Mouse (Mus musculus) MEL (cell line): ENCODE data around the gene Gmds. TPM values are rescaled to one million over a fixed set of nuclear protein-coding genes. Genes with fewer than 3 reads are reported as not detected.

Source experiments
- DNase-seq: peaks from one replicate; pipeline ENCODE4 v3.0.0; 2011; ENCODE audit warnings: low read depth, low spot score
- H3K27ac ChIP-seq: 2 replicates; pipeline ENCODE4 v1.5.1; 2012; ENCODE audit warnings: low read depth, mild to moderate bottlenecking, control low read depth, low read length, moderate library complexity; ENCODE audit not compliant: control insufficient read depth
- H3K27me3 ChIP-seq, 2 experiments: fragments of 150-350 bp in 1 of 2; sonication (generic) in 1 of 2; 2 replicates each; pipeline ENCODE4 v1.6.1; 2012; ENCODE audit warnings: low read length in 2 of 2, mild to moderate bottlenecking in 2 of 2, improper control_type of control experiment in 1 of 2, moderate library complexity in 1 of 2; ENCODE audit not compliant: insufficient read depth in 2 of 2, control insufficient read depth in 1 of 2
- H3K36me3 ChIP-seq, 2 experiments: 2 replicates each; pipeline ENCODE4 v1.6.1; 2012 to 2014; ENCODE audit warnings: low read length in 2 of 2, improper control_type of control experiment in 1 of 2, inconsistent platforms in 1 of 2, mild to moderate bottlenecking in 1 of 2; ENCODE audit not compliant: insufficient read depth in 2 of 2, control insufficient read depth in 1 of 2
- H3K4me1 ChIP-seq, 2 experiments: fragments of 150-350 bp in 1 of 2; sonication (generic) in 1 of 2; 2 replicates each; pipeline ENCODE4 v1.6.1; 2012; ENCODE audit warnings: low read length in 2 of 2, improper control_type of control experiment in 1 of 2, mild to moderate bottlenecking in 1 of 2; ENCODE audit not compliant: insufficient read depth in 2 of 2, control insufficient read depth in 1 of 2
- H3K4me3 ChIP-seq, 2 experiments: fragments of 150-350 bp in 1 of 2; sonication (generic) in 1 of 2; 2 replicates each; pipeline ENCODE4 v1.5.1; 2012; ENCODE audit warnings: low read depth in 2 of 2, low read length in 2 of 2, mild to moderate bottlenecking in 2 of 2, moderate library complexity in 2 of 2, control low read depth in 1 of 2, improper control_type of control experiment in 1 of 2; ENCODE audit not compliant: control insufficient read depth in 1 of 2, insufficient read depth in 1 of 2
- H3K79me2 ChIP-seq: 2 replicates; pipeline ENCODE4 v1.6.1; 2012; ENCODE audit warnings: mild to moderate bottlenecking, low read length, moderate library complexity; ENCODE audit not compliant: control insufficient read depth, poor library complexity, insufficient read depth
- H3K9ac ChIP-seq: 2 replicates; pipeline ENCODE4 v1.6.1; 2012; ENCODE audit warnings: low read depth, mild to moderate bottlenecking, control low read depth, low read length, moderate library complexity; ENCODE audit not compliant: control insufficient read depth, poor library complexity, severe bottlenecking
- H3K9me3 ChIP-seq: fragments of 150-350 bp; sonication (generic); replicated peaks from 2 replicates; pipeline ENCODE4 v1.6.1; 2012; ENCODE audit warnings: mild to moderate bottlenecking, low read length, improper control_type of control experiment, moderate library complexity; ENCODE audit not compliant: insufficient read depth
- CTCF ChIP-seq, 3 experiments: IDR thresholded peaks in 2 of 3; conservative IDR thresholded peaks in 1 of 3; 2 replicates each; pipeline ENCODE4 v1.5.1; 2011 to 2012; ENCODE audit warnings: low read length in 3 of 3, low read depth in 2 of 3, mild to moderate bottlenecking in 2 of 3, improper control_type of control experiment in 1 of 3, inconsistent platforms in 1 of 3, mixed read lengths in 1 of 3, moderate library complexity in 1 of 3; ENCODE audit not compliant: control insufficient read depth in 1 of 3, insufficient read depth in 1 of 3, poor library complexity in 1 of 3, severe bottlenecking in 1 of 3
- ELF1 ChIP-seq: IDR thresholded peaks from 2 replicates; pipeline ENCODE4 v1.6.1; 2014; ENCODE audit warnings: low read depth, mild to moderate bottlenecking, inconsistent platforms, low read length, improper control_type of control experiment, moderate library complexity
- GABPA ChIP-seq: IDR thresholded peaks from 2 replicates; pipeline ENCODE4 v1.6.1; 2012; ENCODE audit warnings: low read depth, mild to moderate bottlenecking, inconsistent platforms, low read length, improper control_type of control experiment, moderate library complexity
- JUND ChIP-seq: IDR thresholded peaks from 2 replicates; pipeline ENCODE4 v1.6.1; 2011; ENCODE audit warnings: low read depth, mild to moderate bottlenecking, improper control_type of control experiment, low read length
- MAFK ChIP-seq: IDR thresholded peaks from 2 replicates; pipeline ENCODE4 v1.6.1; 2011; ENCODE audit warnings: low read depth, mild to moderate bottlenecking, low read length, improper control_type of control experiment, borderline replicate concordance
- MAX ChIP-seq: IDR thresholded peaks from 2 replicates; pipeline ENCODE4 v1.6.1; 2011; ENCODE audit warnings: low read length, improper control_type of control experiment
- MAZ ChIP-seq: IDR thresholded peaks from 2 replicates; pipeline ENCODE4 v1.6.1; 2012; ENCODE audit warnings: low read depth, mild to moderate bottlenecking, inconsistent platforms, low read length, improper control_type of control experiment
- MEF2A ChIP-seq: IDR thresholded peaks from 2 replicates; pipeline ENCODE4 v1.6.1; 2014; ENCODE audit warnings: low read depth, mild to moderate bottlenecking, inconsistent platforms, low read length, improper control_type of control experiment; ENCODE audit not compliant: poor library complexity, insufficient replicate concordance, severe bottlenecking; ENCODE audit errors: extremely low read depth
- MXI1 ChIP-seq: IDR thresholded peaks from 2 replicates; pipeline ENCODE4 v1.6.1; 2011; ENCODE audit warnings: mild to moderate bottlenecking, low read depth, low read length, improper control_type of control experiment
- MYB ChIP-seq: IDR thresholded peaks from 2 replicates; pipeline ENCODE4 v1.6.1; 2011; ENCODE audit warnings: mild to moderate bottlenecking, low read depth, low read length, improper control_type of control experiment
- MYC ChIP-seq: IDR thresholded peaks from 2 replicates; pipeline ENCODE4 v1.6.1; 2011; ENCODE audit warnings: low read depth, mild to moderate bottlenecking, low read length, improper control_type of control experiment, moderate library complexity
- NELFE ChIP-seq: IDR thresholded peaks from 2 replicates; pipeline ENCODE4 v1.6.1; 2011; ENCODE audit warnings: low read depth, low read length, improper control_type of control experiment
- POLR2AphosphoS2 ChIP-seq: IDR thresholded peaks from 2 replicates; pipeline ENCODE4 v1.6.1; 2011; ENCODE audit warnings: low read length, improper control_type of control experiment
- RAD21 ChIP-seq: IDR thresholded peaks from 2 replicates; pipeline ENCODE4 v1.6.1; 2011; ENCODE audit warnings: mild to moderate bottlenecking, low read depth, low read length, improper control_type of control experiment
- SMC3 ChIP-seq: IDR thresholded peaks from 2 replicates; pipeline ENCODE4 v1.6.1; 2011; ENCODE audit warnings: low read depth, low read length, improper control_type of control experiment
- TAL1 ChIP-seq: IDR thresholded peaks from 2 replicates; pipeline ENCODE4 v1.6.1; 2012; ENCODE audit warnings: mild to moderate bottlenecking, inconsistent platforms, low read length, moderate library complexity, mixed read lengths
- TBP ChIP-seq: IDR thresholded peaks from 2 replicates; pipeline ENCODE4 v1.8.0; 2011; ENCODE audit warnings: low read depth, low read length, improper control_type of control experiment
- UBTF ChIP-seq: IDR thresholded peaks from 2 replicates; pipeline ENCODE4 v1.6.1; 2012; ENCODE audit warnings: low read depth, mild to moderate bottlenecking, inconsistent platforms, low read length, improper control_type of control experiment, moderate library complexity, borderline replicate concordance; ENCODE audit not compliant: insufficient read depth
- USF1 ChIP-seq: IDR thresholded peaks from 2 replicates; pipeline ENCODE4 v1.6.1; 2014; ENCODE audit warnings: low read depth, mild to moderate bottlenecking, inconsistent platforms, low read length, improper control_type of control experiment, moderate library complexity
- ZC3H11A ChIP-seq: IDR thresholded peaks from 2 replicates; pipeline ENCODE4 v1.6.1; 2012; ENCODE audit warnings: low read depth, mild to moderate bottlenecking, inconsistent platforms, low read length, improper control_type of control experiment
- ZKSCAN1 ChIP-seq: IDR thresholded peaks from 2 replicates; pipeline ENCODE4 v1.6.1; 2012; ENCODE audit warnings: low read depth, mild to moderate bottlenecking, inconsistent platforms, low read length, improper control_type of control experiment, moderate library complexity
- ZMIZ1 ChIP-seq: IDR thresholded peaks from 2 replicates; pipeline ENCODE4 v1.6.1; 2012; ENCODE audit warnings: low read depth, mild to moderate bottlenecking, inconsistent platforms, low read length, improper control_type of control experiment, moderate library complexity
- ZNF384 ChIP-seq: IDR thresholded peaks from 2 replicates; pipeline ENCODE4 v1.6.1; 2012; ENCODE audit warnings: low read depth, mild to moderate bottlenecking, inconsistent platforms, low read length, improper control_type of control experiment
- polyA plus RNA-seq, 2 experiments: library from polyadenylated mRNA; stranded (reverse) in 1 of 2; unstranded in 1 of 2; fragments of >175 nt in 1 of 2; fragments of >200 nt in 1 of 2; gene quantifications; 2 replicates each; pipeline versions ENCODE4 v1.2.1 to v1.2.4; 2012; ENCODE audit warnings: low replicate concordance in 2 of 2, low read depth in 1 of 2; ENCODE audit not compliant: insufficient read length in 2 of 2, insufficient read depth in 1 of 2, missing spikeins in 1 of 2
- total RNA-seq: library from RNA; depleted of rRNA; stranded (reverse); fragments of 300-350 nt; gene quantifications from 2 replicates; pipeline ENCODE4 v1.2.3, GENCODE M21; 2012

The Gmds gene
- total and polyA plus RNA-seq, 3 experiments, result 17.4 to 32.2 TPM; not detected in 1

DNA sequence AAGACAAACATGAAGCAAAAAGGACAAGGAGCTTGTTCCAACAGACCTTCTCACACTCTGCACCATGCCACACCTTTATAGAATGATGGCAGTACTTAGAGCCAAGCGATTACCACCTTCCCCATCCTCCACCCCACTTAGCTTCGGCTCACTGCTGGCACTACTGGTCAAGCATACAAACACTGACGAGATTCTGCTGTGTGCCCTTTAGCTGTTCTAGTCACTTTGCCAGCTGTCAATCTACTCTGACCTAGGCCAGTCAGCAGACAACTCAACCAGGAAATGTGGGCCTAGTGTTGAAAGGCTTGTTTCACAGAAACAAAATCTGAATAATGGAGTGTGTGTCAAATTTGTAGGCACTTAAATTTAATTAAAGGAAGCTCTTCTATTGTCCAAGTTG lies 464.1 kb downstream of the Gmds start:
- Histone ChIP-seq H3K27ac (no peak overlapping the region), H3K9ac (no peak overlapping the region), H3K9me3 (no peaks in the 10 kb centered on the region), H3K36me3 (no peaks in the 10 kb centered on the region), H3K79me2 (no peaks in the 10 kb centered on the region), H3K27me3 (no peaks in the 10 kb centered on the region), H3K4me1 (no peaks in the 10 kb centered on the region), H3K4me3 (no peak overlapping the region)
- DNase-seq, result no peak
- TF ChIP-seq TAL1 (no peak), MYB (no peak), MAFK (no peak), USF1 (no peak), JUND (no peak), ZMIZ1 (no peak), MAX (no peak), MEF2A (no peak), RAD21 (no peak), MXI1 (no peak), ZC3H11A (no peak), NELFE (no peak)

DNA sequence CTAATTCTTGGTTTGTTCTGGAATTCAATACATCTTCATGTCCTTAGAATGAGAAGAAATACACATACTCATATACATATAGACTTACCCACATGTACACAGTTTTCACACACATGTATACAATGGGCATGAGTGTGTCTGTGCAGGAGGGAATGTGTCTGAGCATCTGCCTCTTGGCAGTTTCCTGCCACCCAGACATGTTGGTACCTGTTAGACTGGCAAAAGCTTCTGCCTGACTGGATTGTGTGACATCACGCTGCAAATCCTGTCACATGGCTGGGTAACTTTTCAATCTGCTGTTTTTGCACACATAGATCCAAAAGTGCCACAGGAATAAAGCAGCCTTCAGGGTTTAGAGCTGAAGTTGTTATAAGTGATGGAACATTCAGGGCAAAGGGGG lies 465.3 kb downstream of the Gmds start:
- no peak for DNase-seq
- H3K36me3 ChIP-seq, result no peaks in the 10 kb centered on the region
- no peak overlapping the region for H3K27ac ChIP-seq
- H3K27me3 ChIP-seq, result no peaks in the 10 kb centered on the region
- no peaks in the 10 kb centered on the region for H3K79me2 ChIP-seq
- no peaks in the 10 kb centered on the region for H3K9me3 ChIP-seq
- H3K4me3 ChIP-seq, result no peak overlapping the region
- TF ChIP-seq MYB (no peak), TBP (no peak), CTCF (IDR thresholded peaks at IDR 0.05 in 2 of 3, conservative IDR thresholded peaks at IDR 0.05 in 1 of 3; ENCODE audit: control insufficient read depth in 1 of 3, insufficient read depth in 1 of 3, low read depth in 2 of 3, low read length in 3 of 3, poor library complexity in 1 of 3, severe bottlenecking in 1 of 3) (no peak), ZKSCAN1 (no peak), POLR2AphosphoS2 (no peak), UBTF (no peak), MAZ (no peak), MYC (no peak), ELF1 (no peak), ZC3H11A (no peak), ZNF384 (no peak), NELFE (no peak), SMC3 (no peak), GABPA (no peak)
- TF ChIP-seq, all 39 proteins: peak for 0
- Histone ChIP-seq H3K9ac (no peak overlapping the region), H3K4me1 (no peaks in the 10 kb centered on the region)
